Mouse (Mus musculus) telencephalon, adult 2 months (tissue): Measurements from ENCODE around the gene Rpl27.
"Not testable (repeated sequence)": the region's sequence is repeated elsewhere in the genome, so short reads cannot be mapped to it uniquely, and the experiment has no call there.

ENCODE experiments used
- DNase-seq: peaks from one replicate; pipeline ENCODE4 v3.0.0-alpha.2; 2011; ENCODE audit warnings: low read depth, low spot score

The Rpl27 gene

DNA sequence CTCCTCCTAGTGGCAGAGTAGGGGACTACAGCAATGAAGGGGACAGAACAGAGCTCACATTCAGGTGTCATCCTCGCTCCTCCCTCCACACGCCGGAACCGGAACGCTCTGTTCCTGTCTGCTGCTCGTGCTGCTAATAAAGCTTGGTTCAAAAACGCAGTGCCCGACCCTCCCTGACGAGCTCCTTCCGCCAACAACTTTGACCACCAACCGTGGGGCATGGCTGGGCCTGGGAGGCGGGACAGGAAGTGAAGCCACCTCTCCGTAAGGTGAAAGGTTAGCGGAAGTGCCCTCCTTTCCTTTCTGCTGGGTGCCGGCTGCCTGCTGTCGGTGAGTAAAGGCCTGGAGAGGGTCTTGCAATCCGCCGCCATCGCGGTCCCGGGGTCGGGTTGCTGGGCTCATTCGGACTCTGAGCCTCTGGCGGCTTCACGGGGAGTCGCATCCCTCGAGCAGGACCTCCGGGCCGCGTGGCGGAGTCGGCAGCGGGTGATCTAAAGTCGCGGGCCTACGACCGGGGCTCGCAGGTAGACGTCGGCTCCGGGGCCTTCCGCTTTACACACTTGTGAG, at the start of gene Rpl27:
Rpl27 (plus strand) TSS at position 172 of the 567 bp plus-strand sequence.
- peak; percentile 100 for DNase-seq

DNA sequence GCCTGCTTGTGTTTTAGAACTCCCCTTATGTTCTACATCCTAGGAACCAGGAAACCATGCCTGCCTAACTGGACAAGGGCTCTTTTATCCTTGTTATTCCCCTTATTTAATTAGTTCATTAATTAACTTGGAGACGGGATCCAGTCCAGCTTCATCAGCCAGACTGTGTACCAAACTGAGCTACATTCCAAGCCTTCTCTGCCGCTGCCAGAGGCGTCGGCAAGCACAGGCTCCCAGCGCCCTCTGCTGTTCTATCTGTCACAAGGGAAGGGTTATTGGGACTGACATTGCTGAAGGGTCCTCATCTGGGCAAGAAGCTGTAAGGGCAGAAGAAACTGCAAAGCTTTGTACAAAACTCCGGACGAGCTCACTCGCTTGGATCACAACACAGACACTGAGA, 47.0 kb upstream of the Rpl27 start:
- DNase-seq = peak; percentile 36

DNA sequence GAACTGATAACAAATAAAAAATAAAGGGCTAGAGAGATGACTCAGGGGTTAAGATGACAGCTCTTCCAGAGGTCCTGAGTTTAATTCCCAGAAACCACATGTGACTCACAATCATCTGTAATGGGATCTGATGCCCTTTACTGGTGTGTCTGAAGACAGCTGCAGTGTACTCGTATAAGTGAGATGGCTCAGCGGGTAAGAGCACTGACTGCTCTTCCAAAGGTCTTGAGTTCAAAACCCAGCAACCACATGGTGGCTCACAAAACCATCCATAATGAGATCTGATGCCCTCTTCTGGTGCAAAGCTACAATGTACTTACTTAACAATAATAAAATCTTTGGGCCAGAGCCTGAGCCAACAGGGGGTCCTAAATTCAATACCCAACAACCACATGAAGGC, 26.8 kb upstream of the Rpl27 start:
- no peak for DNase-seq

DNA sequence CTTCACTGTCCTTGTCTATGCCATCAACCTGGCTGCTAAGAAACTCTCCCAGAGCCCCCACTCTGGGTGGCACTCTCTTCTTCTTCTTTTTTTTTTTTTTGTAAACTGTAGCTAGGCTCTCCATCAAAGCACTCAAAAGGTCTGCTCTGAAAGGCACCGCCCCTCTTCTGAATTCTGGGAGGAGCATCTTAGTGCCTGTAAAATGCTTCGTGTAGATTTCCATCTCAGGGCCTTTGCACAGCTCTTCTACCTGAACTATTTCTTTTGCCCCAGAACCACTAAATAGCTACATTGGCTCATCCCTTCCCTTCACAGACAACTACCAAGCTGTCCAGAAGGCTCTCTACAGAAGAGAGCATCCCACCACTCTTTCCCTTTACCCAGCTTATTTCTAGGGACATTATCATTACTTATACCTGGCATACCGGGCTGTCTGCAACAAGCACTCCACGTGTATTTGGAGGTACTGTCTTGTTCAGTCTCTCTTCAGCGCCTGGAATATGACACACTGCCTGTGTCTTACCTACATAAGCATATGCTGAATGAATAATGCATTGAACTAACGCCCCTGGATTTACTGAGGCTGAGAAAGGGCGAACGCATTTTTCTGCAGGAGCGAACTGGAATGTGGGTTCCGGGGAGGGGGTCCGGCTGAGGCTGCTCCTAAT, 25.5 kb upstream of the Rpl27 start:
- no peak for DNase-seq

DNA sequence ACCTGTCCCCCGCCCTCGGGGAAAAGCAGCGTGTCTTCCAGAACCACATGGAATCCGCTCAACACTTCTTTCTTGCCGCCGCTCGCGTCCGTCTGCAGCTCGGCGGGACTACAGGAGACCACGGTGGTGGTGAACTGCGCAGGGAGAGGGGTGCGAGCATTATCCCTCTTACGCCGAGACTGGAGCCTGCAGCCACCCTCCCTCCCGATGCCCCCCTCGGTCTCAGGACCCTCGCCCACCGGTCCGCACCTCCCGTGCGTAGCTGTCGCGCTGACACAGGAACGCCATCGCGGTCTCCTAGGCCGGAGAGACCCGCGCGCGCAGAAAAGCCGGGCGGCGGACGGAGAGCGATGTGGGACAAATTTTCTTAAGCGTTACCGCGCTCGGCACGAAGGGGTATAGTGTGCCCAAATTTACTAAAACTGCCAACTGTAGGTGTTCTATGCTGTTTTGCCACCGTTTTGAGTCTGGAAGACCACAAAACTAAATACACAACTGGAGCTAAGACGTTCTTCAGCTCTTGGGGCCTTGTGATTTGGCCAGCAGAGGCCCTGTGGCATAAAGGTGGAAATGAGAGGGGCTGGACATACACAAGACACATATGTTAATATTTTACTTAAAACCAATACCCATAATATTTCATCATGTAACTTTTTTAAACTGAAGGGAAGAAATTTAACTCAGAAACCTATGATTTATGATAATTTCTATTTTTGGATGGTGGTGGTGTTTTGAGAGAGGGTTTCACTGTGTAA, 24.8 kb upstream of the Rpl27 start, which contains the start of gene Aarsd1:
Aarsd1 (minus strand) TSS at position 515 of the 755 bp plus-strand sequence.
- peak; percentile 89 for DNase-seq

DNA sequence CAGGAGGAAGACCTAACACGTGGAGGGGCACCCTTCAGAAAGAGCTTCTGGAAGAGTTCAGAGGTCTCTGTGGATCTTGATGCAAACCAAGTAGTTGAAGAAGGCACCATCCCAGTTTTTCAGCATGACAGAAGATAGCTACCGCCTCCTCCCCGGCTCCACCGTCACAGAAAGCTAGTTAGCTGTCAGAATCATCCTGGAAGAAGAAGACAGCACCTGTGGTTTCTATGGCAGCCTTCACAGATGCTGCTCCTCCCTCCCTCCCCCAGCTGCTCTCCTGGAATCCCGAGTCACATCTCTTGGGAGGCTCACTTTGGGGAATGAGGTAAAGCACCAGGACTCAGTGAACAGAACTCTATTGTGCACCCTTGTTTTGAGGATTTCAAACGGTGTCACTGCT, 23.1 kb upstream of the Rpl27 start:
- peak; percentile 72 for DNase-seq

DNA sequence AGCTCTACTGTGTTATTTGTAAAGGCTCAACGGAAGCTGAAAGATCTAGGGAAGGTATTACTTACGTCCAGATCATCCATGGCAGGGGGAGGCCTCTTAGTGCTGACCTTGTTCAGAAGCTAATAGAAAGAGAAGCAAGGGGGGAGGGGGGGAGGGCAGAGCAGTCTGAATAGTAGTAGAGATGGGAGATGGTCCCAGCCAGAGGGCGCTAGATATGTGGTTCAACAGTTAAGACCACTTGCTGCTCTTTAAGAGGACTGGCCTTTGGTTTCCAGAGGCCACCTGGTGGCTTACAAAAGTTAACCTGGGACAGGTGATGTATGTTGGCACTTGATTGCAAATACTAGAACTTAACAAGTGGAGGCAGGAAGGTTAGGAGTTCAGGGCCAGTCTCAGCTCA, 22.5 kb upstream of the Rpl27 start:
- no peak for DNase-seq

DNA sequence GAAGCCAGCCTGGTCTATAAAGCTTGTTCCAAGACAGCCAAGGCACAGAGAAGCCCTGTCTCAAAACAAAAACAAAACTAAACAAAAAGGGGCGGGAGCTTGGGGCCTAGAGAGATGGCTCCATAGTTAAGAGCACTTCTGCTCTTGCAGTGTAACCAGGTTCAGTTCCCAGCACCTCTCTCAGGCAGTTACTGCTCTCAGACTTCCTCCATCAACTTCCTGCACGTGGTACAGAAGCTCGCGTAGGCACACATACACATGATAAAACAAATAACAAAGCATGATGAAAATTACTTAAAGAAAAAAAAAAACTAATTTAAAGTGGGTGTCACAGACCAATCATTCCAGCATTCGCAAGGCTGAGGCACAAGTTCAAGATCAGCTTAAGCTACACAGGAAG, 21.9 kb upstream of the Rpl27 start:
- no peak for DNase-seq

DNA sequence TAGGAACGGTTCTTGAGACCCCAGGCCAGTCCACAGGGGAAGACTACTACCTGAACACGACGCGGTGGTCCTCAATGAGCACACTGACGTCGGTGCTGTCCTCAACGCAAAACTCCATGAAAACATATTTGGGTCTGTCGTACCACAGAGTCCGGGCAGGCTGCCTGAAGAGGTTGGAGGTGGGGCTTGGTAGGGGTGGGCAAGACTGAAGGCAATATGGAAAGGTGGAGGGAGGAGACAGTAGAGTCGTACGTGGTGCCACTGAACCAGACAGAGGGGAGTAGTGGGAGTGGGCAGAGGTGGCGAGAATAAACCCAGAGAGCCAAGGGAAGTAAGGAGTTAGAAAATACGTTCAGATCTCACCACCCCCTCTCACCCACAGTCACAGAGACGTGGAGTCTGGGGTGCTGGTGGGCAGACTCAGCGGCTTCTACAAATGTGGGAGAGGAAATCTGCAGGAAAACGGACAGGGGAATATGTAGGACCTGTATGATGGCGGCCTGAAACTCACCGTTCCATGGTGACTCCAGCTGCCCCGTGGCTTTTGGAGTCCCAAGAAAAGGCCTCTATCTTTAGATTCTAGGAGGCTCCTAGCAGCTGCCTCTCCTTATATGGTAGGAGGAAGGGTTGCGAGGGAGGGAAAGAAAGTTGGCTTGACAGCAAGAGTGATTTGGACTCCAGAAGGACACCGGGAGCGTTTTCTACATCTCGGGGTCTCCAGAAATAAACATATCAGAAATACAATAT, 17.8 kb upstream of the Rpl27 start, which contains the start of gene Gm27029:
Gm27029 (minus strand) TSS at position 692 of the 747 bp plus-strand sequence.
- no peak for DNase-seq

DNA sequence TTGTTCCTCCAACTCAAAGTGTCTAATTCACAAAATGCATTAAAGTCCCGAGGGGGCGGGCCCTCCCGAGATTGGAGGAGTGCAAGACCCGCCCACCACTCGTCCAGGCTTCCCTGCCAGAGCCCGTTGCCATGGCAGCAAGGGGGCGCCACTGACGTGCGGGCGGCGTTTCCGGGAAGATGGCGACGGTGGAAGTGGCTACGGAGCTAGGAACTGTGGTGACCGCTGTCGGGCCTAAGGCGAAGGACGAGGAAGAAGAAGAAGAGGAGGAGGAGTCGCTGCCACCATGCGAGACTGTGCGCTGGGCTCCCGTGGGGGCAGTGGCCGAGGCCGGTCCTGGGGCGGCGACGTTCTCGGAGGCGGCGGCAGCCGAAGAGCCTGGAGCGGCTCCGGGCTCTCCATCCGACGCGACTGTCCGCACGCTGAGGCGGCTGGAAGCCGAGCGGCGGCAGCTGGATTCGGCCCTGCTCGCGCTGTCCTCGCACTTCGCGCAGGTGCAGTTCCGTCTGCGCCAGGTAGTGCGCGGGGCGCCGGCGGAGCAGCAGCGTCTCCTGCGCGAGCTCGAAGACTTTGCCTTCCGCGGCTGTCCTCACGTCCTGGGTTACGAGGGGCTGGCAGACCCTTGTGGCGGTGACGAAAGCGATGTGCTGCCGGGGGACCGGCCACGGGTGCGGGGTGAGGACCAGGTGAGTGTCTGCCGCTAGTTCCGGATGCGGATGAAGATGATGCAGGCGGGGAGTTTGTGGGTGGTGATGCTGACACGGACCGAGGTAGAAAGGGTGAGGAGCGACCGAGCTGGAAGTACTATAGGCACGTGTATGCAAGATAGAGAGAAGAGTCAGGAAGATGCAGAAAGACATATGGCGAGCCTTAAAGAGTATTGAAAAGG, 16.9 kb upstream of the Rpl27 start, which contains the start of the genes Rundc1 and Ptges3l:
Rundc1 (plus strand) TSS at position 161 of the 889 bp plus-strand sequence.
Ptges3l (minus strand) TSS at position 409 of the 889 bp plus-strand sequence.
- peak; percentile 92 for DNase-seq

DNA sequence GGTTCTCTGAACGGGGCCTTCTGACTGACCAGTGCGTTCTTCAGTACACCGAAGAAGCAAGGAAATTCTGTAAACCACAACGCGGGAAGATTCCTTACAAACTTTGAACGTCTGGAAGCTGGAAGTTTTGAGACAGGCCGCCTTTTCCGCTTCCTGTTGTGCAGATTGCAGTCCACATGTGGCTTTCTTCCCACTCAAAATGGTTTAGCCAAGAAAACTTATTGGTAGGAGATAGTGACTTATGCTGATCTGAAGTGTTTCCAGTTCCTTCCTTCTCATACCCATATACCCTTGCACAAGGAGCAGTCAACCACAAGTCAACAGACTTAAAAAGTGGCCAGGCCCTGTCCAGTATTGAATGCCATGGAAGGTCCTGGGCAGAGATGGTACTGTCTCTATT, 15.9 kb upstream of the Rpl27 start:
- DNase-seq = no peak

DNA sequence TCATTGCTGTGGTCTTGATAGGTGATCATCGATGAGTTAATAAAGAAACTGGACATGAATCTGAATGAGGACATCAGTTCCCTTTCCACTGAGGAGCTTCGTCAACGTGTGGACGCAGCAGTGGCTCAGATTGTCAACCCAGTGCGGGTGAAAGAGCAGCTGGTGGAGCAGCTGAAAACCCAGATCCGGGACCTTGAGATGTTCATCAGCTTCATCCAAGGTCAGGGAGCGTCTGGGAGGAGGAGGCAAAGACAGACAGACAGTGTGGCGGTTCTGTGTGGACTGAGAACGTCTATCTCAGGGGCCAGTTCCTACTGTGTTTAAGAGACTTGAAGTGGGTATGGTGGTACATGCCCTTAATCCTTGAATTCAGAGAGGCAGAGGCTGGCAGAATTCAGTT, 10.8 kb upstream of the Rpl27 start:
- DNase-seq = no peak

DNA sequence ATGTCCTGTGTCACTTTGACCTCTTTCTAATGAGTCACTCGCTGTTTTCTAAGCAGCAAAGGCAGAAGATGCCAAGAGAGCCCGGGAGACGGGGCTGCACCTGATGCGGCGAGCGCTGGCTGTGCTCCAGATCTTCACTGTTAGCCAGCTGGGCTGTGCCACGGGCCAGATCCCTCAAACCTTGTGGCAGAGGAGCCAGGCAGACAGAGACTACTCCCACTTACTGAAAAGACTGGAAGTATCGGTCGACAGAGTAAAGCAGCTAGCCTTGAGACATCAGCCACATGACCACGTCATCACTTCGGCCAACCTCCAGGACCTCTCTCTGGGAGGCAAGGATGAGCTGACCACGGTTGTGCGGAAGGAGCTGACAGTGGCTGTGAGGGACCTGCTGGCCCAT, 8.7 kb upstream of the Rpl27 start:
- DNase-seq = no peak

DNA sequence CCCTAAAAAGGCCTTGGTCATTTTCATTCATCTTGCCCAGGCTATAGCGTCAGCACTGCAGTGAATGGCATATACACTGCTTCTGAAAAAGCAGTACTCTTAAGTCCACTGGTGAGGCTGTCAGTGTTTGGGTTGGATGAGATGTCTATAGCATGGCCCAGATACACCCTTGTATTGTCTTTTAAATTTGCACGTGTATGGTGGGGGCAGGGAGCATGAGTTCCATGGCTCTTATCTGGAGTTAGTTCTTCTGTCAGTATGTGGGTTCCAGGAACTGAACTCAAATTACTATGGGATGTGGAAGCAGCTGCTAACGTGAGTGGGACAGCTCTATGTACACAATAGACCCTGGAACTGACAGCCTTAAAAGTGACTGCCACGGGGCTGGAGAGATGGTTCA, 6.3 kb upstream of the Rpl27 start:
- no peak for DNase-seq

DNA sequence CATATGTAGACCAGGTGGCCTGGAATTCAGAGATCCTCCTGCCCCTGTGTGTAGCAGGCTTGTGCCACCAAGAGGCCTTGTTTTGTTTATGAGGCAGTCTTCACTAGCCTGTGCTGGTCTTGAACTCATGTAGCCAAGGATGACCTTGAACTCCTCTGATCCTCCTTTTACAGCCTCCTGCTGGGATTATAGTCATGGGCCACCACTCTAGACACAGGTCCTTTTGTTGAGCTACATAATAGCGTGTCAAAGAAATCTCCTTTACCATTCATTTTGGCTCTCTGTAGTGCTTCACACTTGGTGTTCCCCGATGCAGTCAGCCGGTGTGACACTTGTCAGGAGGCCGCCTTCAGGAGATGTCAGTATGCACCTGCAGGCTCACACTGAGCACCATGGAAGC, 5.2 kb upstream of the Rpl27 start:
- DNase-seq = no peak

DNA sequence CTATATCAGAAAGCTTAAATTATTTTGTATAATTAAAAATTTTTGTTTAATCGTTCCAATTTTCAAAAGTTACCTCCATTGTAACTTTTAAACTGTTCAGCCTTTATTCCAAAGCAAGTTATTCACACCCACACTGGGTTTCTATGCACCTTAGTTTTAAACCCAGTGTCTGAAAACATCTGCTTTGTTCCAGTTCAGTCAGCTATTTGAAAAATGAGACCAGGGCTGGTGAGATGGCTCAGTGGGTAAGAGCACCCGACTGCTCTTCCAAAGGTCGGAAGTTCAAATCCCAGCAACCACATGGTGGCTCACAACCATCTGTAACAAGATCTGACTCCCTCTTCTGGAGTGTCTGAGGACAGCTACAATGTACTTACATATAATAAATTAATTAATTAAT, 4.1 kb upstream of the Rpl27 start:
- DNase-seq = not testable (repeated sequence)

DNA sequence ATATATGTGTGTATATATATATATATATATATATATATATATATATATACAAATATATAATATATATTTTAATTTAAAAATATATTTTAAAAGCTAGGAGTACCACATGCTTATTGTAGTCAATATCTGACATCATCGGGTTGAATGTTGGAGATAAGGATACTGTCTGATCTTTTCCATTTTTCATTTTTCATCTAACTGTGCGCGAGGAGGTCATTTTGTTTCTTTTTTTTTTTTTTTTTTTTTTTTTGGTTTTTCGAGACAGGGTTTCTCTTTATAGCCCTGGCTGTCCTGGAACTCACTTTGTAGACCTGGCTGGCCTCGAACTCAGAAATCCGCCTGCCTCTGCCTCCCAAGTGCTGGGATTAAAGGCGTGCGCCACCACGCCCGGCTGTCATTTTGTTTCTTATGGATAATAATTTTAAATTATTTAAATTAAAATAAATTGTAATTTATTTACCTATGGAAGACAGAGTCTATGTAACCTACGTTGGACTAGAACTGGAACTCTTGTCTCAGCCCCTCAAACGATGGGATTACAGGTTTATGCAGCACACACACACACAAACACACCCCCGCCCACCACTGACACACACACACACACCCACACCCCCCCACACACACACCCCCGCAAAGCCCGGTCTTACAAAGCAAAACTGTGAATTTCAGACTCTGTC, 510 bp upstream of the Rpl27 start:
- not testable (repeated sequence) for DNase-seq

DNA sequence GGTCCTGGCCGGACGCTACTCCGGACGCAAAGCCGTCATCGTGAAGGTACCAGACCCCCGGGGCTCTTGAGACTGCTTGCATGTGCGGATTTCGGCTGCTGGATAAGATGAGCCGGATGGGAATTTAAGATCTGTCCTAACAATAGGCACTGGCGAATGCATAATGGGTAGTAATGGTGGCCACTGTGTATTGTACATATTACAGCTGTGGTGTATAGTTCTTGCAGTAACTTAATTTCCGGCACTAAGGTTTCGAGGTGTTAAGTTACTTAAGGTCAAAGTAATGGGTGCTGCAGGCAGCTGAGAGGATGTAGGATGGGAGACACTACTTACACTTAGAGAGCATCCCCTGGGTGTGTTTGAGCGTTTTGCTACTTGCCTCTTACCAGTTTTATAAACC, 662 bp downstream of the Rpl27 start:
- DNase-seq = no peak

DNA sequence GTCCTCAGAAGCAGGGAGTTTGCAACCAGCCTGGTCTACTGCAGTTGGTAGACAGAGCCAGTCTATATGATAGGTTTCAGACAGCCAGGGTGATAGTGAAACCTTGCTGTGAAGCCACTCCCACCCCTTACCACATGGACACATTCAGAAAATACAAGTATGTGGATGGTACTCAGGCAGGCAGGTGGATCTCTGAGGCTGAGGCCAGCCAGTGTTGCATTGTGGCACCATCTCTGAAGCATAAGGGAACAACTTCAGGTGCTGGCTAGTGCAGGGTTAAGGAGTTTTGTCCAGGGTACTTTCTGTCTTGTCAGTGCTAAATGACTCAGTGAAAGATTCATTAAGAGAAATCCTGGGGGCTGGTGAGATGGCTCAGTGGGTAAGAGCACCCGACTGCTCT, 4.2 kb downstream of the Rpl27 start:
- DNase-seq = no peak

DNA sequence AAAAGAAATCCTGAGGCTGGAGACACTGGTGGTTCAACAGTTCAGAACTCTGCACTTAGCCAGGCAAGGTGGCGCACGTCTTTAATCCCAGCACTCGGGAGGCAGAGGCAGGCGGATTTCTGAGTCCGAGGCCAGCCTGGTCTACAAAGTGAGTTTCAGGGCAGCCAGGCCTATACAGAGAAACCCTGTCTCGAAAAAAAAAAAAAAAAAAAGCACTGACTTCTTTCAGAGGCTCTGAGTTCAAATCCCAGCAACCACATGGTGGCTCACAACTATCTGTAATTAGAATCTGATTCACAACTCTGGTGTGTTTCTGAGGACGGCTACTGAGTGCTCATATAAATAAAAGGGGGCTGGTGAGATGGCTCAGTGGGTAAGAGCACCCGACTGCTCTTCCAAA, 4.8 kb downstream of the Rpl27 start:
- not testable (repeated sequence) for DNase-seq
